Mouse (Mus musculus): ENCODE data around the gene Zdhhc5.

The Zdhhc5 gene

GRCm38 (mm10) chr2:84647051-84647568, 67.9 kb downstream of the Zdhhc5 start:
- no peak for DNase-seq (ENCODE audit: low read depth)

GRCm38 (mm10) chr2:84646138-84646537, 68.8 kb downstream of the Zdhhc5 start:
- DNase-seq (ENCODE audit: low read depth), result no peak

DNA sequence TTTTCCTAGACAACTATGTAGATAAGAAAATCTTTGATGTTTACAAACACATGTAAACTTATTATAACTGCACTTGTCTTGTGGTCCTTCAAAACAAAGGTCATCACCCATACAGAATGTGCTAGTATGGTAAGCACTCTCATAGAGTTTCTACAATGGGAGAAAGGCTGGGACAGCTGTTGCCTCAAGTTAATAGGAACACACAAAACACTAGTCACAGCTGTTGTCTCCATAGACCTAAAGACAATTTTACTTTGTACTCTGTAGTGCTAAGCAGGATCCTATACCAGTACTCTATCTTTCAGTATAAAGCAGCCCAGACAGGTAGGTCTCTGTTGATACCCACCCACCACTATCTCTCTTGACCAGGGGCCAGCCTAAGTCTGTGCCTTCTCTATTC, 74.1 kb downstream of the Zdhhc5 start:
- no peak for DNase-seq (ENCODE audit: low read depth)

GRCm38 (mm10) chr2:84638428-84639220, 76.4 kb downstream of the Zdhhc5 start:
- no peak for DNase-seq (ENCODE audit: low read depth)
